Mouse (Mus musculus): ENCODE measurements around the gene Dchs2.

DNA sequence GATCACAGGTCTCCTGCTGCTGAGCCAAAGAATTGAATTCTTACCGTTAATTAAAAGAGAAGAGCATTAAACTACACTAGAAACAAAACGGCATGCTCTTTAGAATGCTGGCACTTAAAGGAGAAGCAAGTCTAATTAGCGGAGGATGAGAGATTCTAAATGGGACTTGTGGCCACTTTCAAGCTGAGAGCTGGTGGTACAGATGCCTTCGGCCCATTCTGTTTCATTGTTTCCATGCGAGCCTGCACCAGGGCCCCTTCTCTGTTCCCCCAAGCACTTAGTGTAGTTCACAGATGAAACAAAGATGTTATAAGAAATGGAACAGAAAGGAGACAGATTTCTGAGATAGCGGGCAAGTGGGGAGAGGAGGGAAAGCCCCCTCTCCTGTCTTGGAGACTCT is 30.2 kb upstream of the Dchs2 start:
- TF ChIP-seq CTCF (IDR thresholded peaks at IDR 0.05; ENCODE audit: borderline replicate concordance, insufficient read depth, low read depth, low read length), result no peak
- no peak for TF ChIP-seq POLR2A (IDR thresholded peaks at IDR 0.05; ENCODE audit: borderline replicate concordance, insufficient read depth, low read length)

All from cerebellum, adult 2 months (tissue).